Mouse (Mus musculus): ENCODE measurements at regions not wholly inside any gene's neighbourhood (a gene's known extent, or its start where the extent isn't known, plus 50 kb on each side); places are given as distances from the start of the nearest gene placed in this dataset.

DNA sequence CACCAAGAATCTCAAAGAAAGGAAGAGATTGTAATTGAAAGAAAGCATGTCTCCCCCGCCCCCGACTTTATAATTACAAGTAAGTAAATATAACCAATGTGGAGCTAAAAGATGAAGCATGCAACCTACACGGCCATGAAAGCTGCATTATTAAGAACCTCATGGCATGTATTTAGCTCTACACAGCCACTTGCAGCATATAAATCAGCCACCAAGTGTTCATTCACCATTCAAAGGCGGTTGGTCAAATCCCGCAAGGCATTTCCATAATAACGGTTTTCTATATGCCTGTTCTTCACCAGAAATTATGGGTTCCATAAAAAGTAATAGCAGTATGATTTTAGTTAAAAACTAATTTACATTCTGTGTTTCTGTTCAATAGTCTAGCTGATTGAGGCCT lies 221.4 kb upstream of the Lmcd1 start:
- TF ChIP-seq CTCF (IDR thresholded peaks at IDR 0.05; ENCODE audit: extremely low read depth, insufficient read depth, low read length), result no peak
- TF ChIP-seq POLR2A (IDR thresholded peaks at IDR 0.05; ENCODE audit: extremely low read depth, insufficient read depth, low read length), result no peak
